Mouse (Mus musculus): ENCODE data around the gene Cox6b1. TPM values are rescaled to one million over a fixed set of nuclear protein-coding genes. Genes with fewer than 3 reads are reported as not detected.

Cox6b1 gene
- polyA plus RNA-seq, 1 experiment from 2014 or later: 333 TPM

DNA sequence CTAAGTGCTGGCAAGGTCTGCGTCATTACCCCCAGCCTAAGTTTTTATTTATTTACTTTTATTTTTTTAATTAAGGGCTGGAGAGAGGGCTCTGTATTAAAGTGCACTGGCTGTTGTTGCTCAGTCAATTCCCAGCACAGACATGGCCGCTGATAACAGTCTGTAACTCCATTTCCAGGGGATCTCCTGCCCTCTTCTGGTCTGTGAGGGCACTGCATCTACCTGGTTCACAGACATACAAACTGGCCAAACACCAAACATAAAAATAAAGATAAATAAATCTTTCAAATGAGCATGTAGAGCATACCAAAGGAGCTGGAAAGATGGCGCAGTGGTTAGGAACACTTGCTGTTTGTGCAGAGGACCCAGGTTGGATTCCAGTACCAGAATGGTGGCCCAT is 6.7 kb downstream of the Cox6b1 start:
- no peak overlapping the region for H3K27ac ChIP-seq
- 88% methylated on average over 3 of the region's 3 CpGs for WGBS (ENCODE audit: missing documents)
- H3K4me3 ChIP-seq (ENCODE audit: inconsistent target): no peak overlapping the region
- peaks cover 65% of the 10 kb centered on the region for H3K36me3 ChIP-seq (ENCODE audit: inconsistent target)
- peaks cover 47% of the 10 kb centered on the region for H3K79me2 ChIP-seq (ENCODE audit: inconsistent target)

DNA sequence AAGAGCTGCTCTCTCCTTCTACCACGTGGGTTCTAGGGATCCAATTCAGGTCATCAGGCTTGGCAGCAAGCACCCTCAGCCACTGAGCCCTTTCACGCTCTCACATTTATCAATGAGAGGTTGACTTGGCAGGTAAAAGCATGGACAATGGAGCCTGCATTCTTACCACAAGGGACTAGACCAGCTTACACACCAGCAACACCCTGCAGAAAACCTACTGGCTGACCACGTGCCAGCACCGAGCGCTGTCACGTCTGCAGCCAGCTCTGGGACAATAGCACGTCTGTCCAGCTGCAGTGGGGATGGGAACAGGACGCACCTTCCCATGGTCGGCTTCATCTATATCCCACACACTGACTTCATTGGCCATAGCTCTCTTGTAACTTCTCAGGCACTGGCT is 7.3 kb downstream of the Cox6b1 start:
- Histone ChIP-seq H3K79me2 (ENCODE audit: inconsistent target) (peaks cover 42% of the 10 kb centered on the region), H3K27ac (no peak overlapping the region), H3K36me3 (ENCODE audit: inconsistent target) (peaks cover 62% of the 10 kb centered on the region), H3K4me3 (ENCODE audit: inconsistent target) (no peak overlapping the region)
- WGBS (ENCODE audit: missing documents): 96% methylated on average over 9 of the region's 9 CpGs

DNA sequence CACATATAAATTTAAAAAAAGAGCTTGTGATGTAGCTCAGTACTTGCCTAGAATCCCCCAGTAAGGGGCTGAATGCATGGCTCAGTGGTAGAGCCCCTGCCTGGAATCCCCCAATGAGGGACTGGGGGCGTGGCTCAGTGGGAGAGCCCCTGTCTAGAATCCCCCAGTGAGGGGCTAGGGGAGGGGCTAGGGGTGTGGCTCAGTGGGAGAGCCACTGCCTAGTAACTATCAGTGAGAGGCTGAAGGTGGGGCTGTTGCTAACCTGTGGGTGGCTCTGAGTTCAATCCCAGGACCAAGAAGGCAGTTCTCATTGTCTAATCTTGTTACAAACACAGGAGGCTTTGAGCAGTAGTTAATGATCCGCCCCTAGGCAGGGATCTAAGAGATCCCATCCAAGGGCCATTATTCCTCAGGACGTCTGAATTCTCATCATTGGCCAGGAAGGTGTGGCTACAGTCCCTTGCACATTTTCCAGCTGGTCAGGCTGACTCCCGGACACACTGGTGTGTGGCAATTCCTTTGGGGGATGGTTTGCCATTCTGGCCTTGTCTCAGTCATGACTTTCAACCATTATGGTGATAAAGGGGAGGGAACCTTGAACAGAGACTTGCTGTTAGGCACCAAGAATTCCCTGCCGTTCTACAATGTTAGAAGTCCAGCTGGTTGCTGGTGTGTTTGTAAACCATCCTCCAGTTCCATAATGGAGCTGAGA is 10.7 kb downstream of the Cox6b1 start:
- H3K27ac ChIP-seq: no peak overlapping the region

DNA sequence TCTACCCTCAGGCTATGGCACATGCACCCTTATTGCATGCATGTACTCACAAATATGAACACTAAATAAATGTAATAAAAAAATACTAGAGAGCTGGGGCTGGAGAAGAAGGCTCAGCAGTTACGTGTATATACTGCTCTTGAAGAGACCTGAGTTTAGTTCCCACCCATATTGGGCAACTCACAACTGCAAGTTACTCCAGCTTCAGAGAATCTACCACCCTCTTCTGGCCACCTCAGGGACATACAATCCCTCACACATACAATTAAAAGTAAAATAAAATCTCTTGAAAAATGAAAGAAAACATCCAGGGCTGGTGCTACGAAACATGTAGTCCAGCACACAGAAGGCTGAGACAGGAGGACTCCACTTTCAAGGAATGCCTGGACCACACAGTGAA is 11.5 kb downstream of the Cox6b1 start:
- Histone ChIP-seq H3K4me3 (ENCODE audit: inconsistent target) (no peak overlapping the region), H3K36me3 (ENCODE audit: inconsistent target) (peaks cover 36% of the 10 kb centered on the region), H3K79me2 (ENCODE audit: inconsistent target) (peaks cover 2% of the 10 kb centered on the region; the same call in 1 of the 2 replicates), H3K27ac (no peak overlapping the region)
- WGBS (ENCODE audit: missing documents): 47% methylated on average over 2 of the region's 2 CpGs

More for the DNA sequence above, 10.7 kb downstream of the Cox6b1 start:
- Histone ChIP-seq H3K36me3 (ENCODE audit: inconsistent target) (peaks cover 39% of the 10 kb centered on the region), H3K79me2 (ENCODE audit: inconsistent target) (peaks cover 7% of the 10 kb centered on the region; the same call in 1 of the 2 replicates), H3K4me3 (ENCODE audit: inconsistent target) (no peak overlapping the region)
- 78% methylated on average over 5 of the region's 5 CpGs for WGBS (ENCODE audit: missing documents)

DNA sequence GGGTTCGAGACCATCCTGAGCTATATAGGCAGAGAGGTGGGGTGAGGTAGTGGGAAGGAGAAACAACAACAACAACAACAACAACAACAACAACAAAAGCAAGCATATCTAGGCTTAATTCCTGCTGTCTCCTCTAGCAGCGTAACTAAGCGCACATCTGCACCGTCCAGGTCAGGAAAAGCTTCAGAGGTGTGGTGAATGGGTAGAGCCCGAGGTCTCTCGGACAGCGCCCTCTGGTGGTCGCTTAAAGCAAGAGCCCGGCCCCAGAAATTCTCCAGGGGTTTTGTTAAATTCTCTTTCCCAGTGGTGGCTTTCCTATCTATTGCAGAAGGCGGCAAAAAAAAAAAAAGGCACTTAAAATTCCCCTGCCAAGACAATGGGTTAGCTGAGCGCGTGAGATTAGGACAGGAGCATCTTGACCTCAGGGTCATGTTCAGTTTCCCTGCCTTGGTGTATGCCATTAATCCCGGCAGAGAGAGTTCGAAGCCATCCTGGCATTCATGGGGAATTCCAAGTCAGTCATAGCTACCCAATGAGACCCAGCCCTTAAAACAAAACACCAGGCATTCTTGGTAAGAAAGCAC is 12.3 kb downstream of the Cox6b1 start:
- Histone ChIP-seq H3K79me2 (ENCODE audit: inconsistent target) (no peaks in the 10 kb centered on the region), H3K27ac (no peak overlapping the region), H3K36me3 (ENCODE audit: inconsistent target) (peaks cover 28% of the 10 kb centered on the region), H3K4me3 (ENCODE audit: inconsistent target) (no peak overlapping the region)
- WGBS (ENCODE audit: missing documents): 20% methylated on average over 14 of the region's 14 CpGs

DNA sequence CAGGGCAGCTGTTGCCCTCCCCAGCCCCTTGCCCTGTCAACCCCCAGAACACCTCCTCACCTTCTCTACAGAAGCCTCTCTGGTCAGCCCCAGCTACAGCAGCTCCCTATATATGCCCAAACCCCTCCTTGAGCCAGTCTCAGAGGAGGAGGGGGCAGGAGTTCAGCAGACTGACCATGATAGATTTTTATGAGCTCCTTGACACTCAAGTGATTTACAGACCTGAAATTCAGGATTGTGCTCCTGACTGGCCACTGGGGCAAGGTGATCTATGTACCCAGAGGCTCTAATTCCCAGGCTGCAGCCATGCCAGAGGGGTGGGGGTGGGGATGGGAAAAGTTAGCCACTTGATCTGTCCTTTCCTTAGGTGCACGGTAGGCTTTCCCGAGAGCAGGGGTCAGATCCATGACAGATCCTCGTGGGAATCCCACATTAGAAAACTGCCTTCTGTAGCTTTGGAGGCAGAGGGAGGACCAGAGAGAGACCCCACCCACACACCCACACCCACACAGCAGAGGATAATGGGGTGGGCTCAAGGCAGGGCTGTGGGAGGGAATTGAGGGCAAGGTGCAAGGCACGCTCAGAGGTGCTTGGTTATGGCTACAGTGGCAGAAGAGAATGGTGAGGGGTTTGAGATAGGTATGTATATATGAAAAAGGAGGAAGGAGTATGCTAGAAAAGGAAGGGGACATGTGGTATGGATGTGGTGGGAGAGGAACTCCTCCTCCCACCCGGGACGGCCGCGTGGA is 13.1 kb downstream of the Cox6b1 start, which contains the start of gene Upk1a:
Gene Upk1a, minus strand, starts transcription at position 194 of the 749 bp plus-strand sequence.
- H3K4me3 ChIP-seq (ENCODE audit: inconsistent target): no peak within 1 kb of the TSS
- peaks cover 20% of the 10 kb centered on the region for H3K36me3 ChIP-seq (ENCODE audit: inconsistent target)
- H3K79me2 ChIP-seq (ENCODE audit: inconsistent target): no peaks in the 10 kb centered on the region
- 92% methylated on average over 4 of the region's 8 CpGs for WGBS (ENCODE audit: missing documents)
- H3K27ac ChIP-seq: no peak within 1 kb of the TSS

DNA sequence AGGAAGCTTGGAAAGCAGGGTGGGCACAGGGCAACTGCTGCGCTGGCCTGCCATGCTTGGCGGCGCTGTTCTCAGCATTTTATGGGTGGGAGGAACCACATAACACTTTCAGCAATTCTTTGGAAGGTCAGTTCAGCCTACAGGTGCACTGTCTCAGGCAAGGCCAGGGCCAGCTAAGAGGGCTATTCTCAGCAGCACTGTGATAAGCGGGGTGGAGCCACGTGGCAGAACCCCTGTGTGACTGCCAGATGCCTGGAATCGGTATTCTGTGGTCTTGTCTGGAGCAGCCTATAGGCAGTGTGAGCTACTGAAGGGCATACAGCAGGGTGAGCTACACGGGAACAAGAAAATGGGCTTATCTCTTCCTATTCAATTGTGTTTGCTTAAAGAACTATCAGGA is 15.9 kb downstream of the Cox6b1 start:
- Histone ChIP-seq H3K4me3 (ENCODE audit: inconsistent target) (no peak overlapping the region), H3K79me2 (ENCODE audit: inconsistent target) (no peaks in the 10 kb centered on the region), H3K27ac (no peak overlapping the region), H3K36me3 (ENCODE audit: inconsistent target) (no peaks in the 10 kb centered on the region)
- 73% methylated on average over 7 of the region's 7 CpGs for WGBS (ENCODE audit: missing documents)

DNA sequence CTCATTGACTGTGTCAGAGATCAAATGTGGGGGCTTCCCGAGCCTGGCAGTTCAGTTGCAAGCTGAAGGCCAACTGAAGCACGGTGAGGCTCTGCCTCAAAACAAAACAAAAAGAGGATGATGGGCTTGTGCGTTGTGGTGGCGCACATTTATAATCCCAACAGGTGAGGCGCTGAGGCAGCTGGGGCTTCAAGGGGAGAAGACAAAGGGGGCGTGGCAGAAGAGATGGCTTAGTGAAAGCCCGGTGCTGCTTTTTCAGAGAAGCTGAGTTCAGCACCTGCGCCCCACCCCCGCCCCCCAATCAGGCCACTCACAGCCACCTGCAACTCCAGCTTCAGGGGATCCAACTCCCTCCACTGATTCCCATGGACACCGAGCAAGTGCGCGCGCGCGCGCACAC is 17.5 kb downstream of the Cox6b1 start:
- no peaks in the 10 kb centered on the region for H3K36me3 ChIP-seq (ENCODE audit: inconsistent target)
- WGBS (ENCODE audit: missing documents): 59% methylated on average over 16 of the region's 16 CpGs
- no peak overlapping the region for H3K4me3 ChIP-seq (ENCODE audit: inconsistent target)
- no peaks in the 10 kb centered on the region for H3K79me2 ChIP-seq (ENCODE audit: inconsistent target)
- H3K27ac ChIP-seq: no peak overlapping the region

DNA sequence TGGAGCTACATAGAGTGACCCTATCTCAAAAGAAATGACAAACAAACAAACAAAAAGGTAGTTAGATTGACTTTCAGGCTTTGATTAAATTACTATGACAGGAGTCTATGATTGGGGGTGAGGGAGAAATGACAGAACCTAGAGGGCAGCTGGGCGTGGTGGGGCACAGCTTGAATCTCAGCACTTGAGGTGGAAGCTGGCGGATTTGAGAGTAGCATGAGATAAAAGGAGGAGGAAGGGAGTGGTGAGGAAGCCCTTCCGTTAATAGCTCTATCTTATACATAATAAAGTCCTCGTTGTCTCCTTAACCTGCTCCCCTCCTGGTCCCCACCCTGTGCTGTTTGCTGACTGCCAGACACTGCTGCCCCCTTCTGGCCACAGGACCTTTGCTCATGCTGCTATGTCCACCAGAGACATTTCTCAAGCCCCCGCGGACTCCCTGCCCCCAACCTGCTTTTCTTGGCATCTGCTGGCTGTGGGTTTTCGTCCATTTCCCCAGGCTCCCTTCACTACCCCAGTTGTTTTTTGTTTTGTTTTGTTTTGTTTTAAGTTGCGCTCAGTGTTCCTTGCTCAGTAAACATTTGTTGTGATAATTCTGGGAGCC is 18.1 kb downstream of the Cox6b1 start:
- Histone ChIP-seq H3K79me2 (ENCODE audit: inconsistent target) (no peaks in the 10 kb centered on the region), H3K4me3 (ENCODE audit: inconsistent target) (no peak overlapping the region), H3K36me3 (ENCODE audit: inconsistent target) (no peaks in the 10 kb centered on the region), H3K27ac (no peak overlapping the region)
- WGBS (ENCODE audit: missing documents): 31% methylated on average over 8 of the region's 8 CpGs

DNA sequence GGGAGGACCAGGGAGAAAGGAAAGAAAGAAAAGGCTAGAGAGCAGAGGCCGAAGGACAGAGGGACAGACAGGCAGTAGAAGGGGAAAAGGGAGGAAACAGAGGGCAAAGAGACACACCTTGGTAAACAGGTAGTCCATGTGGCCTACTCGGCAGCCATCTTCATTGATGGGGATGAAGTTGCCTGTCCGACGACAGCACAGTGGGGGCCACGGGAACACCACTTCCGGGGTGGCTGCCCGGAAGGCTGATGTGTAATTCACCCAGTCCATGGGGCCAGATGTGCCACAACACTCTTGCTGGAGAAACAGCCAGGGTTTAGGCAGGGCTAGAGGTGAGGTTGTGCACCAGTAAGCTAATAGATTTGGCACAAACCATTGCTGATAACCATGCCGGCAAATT is 21.0 kb downstream of the Cox6b1 start:
- H3K79me2 ChIP-seq (ENCODE audit: inconsistent target): no peaks in the 10 kb centered on the region
- 87% methylated on average over 8 of the region's 8 CpGs for WGBS (ENCODE audit: missing documents)
- H3K36me3 ChIP-seq (ENCODE audit: inconsistent target): no peaks in the 10 kb centered on the region
- no peak overlapping the region for H3K4me3 ChIP-seq (ENCODE audit: inconsistent target)
- no peak overlapping the region for H3K27ac ChIP-seq

DNA sequence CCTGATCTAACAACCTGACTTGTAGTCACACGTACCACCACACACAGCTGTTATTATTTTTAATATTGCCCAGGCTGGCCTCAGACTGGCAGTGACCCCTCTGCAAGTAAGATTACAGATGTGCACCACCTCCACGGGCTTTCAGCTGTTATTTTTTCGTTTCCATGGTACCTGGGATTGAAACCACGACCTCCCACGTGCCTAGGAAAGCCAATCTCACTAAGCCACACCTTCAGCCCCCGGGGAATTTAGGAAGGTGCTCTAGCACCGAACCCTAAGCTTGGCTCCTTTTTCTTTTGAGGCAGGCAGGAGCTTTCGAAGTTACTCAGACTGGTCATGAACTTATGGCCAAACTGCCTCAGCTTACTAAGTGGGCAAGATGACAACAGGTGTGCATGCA is 21.5 kb downstream of the Cox6b1 start:
- H3K4me3 ChIP-seq (ENCODE audit: inconsistent target): no peak overlapping the region
- H3K79me2 ChIP-seq (ENCODE audit: inconsistent target): no peaks in the 10 kb centered on the region
- H3K36me3 ChIP-seq (ENCODE audit: inconsistent target): no peaks in the 10 kb centered on the region
- no peak overlapping the region for H3K27ac ChIP-seq
- WGBS (ENCODE audit: missing documents): 46% methylated on average over 8 of the region's 8 CpGs

DNA sequence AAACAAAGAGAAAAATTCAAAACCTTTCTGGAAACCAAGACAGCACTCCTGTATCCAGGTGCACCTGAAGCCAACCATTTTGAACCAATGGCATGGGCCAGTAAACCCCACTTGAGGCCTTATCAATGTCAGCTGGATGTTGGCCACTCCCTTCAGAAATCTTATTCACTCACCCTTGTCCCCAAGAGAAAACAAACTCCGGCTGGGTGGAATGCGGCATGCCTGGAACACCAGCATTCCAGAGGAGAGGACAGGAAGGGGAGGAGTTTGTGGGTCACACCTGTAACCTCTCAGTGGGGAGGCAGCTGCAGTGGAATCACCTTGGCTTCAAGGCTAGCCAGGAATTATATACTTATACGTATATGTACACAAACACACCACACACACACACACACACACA is 23.4 kb downstream of the Cox6b1 start:
- Histone ChIP-seq H3K36me3 (ENCODE audit: inconsistent target) (no peaks in the 10 kb centered on the region), H3K79me2 (ENCODE audit: inconsistent target) (no peaks in the 10 kb centered on the region), H3K4me3 (ENCODE audit: inconsistent target) (no peak overlapping the region), H3K27ac (no peak overlapping the region)
- 92% methylated on average over 2 of the region's 3 CpGs for WGBS (ENCODE audit: missing documents)

DNA sequence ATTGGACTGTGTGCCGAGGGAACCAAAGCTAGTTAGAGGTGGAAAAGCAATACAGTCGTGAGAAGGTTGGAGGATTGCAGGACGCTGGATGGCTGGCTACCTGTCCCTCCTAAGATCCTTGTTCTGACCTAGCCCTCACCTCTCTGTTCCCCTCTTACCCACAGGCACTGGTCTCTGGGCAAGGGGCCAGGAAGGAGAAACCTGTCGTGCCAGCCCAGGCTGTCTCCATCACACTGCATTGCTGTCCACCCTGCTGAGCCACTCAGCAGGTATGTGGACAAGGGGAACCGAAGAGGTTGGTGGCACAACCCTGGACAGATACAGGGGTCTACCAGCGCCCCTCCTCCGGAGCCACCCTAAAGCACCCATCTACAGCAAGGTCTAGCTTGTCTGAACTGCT is 25.3 kb downstream of the Cox6b1 start:
- no peak overlapping the region for H3K4me3 ChIP-seq (ENCODE audit: inconsistent target)
- no peaks in the 10 kb centered on the region for H3K79me2 ChIP-seq (ENCODE audit: inconsistent target)
- WGBS (ENCODE audit: missing documents): 80% methylated on average over 7 of the region's 7 CpGs
- no peaks in the 10 kb centered on the region for H3K36me3 ChIP-seq (ENCODE audit: inconsistent target)
- H3K27ac ChIP-seq: no peak overlapping the region

DNA sequence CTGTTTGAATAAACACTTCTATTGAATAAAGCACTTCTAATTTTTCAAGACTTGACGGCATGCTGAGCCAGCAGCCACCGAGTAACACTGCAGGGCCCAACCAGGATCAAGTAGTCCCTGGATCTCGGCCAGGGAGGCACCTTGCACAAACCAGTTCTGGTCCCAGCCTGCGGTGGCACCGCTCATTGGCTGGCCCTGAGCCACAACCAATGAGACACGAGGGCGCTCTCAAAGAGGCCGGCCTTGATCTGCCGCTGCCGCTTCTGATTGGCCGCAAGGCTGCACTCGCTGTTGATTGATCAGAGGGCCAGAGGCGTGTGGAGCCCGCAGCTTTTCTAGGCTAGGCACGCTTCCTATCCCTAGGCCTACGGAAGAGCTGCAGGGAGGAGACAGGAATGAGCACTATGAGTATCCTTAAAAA is 26.0 kb downstream of the Cox6b1 start:
- H3K27ac ChIP-seq: no peak overlapping the region
- 11% methylated on average over 16 of the region's 16 CpGs for WGBS (ENCODE audit: missing documents)
- H3K4me3 ChIP-seq (ENCODE audit: inconsistent target): no peak overlapping the region
- H3K79me2 ChIP-seq (ENCODE audit: inconsistent target): no peaks in the 10 kb centered on the region
- H3K36me3 ChIP-seq (ENCODE audit: inconsistent target): no peaks in the 10 kb centered on the region

DNA sequence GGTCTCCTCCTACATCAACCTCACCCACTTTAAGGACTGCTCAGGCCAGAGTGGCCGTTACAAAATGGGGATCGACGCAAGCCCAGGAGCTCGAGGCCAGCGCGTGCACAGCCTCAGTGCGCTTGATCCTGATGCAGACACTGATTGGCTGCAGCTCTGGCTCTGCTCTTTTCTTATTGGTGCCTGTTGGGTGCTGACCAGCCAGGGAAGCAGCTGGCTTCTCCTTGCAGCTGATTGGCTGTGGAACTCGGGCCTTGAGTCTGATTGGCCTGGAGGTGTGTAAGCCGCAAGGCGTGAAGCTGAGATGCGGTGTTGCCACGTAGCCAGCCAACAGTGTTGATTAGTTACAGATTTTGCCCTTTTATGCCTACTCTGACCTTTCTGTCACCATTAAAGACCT is 27.2 kb downstream of the Cox6b1 start, which contains the start of gene Zbtb32:
Gene Zbtb32, minus strand, starts transcription at position 124 of the 400 bp plus-strand sequence.
- 96% methylated on average over 12 of the region's 12 CpGs for WGBS (ENCODE audit: missing documents)
- no peaks in the 10 kb centered on the region for H3K79me2 ChIP-seq (ENCODE audit: inconsistent target)
- no peak within 1 kb of the TSS for H3K27ac ChIP-seq
- no peak within 1 kb of the TSS for H3K4me3 ChIP-seq (ENCODE audit: inconsistent target)
- no peaks in the 10 kb centered on the region for H3K36me3 ChIP-seq (ENCODE audit: inconsistent target)

Data from macrophage (primary cell).